Mouse (Mus musculus) mesoderm, embryonic 11.5 days (tissue): ENCODE results near the gene Parp3.
"Not testable (repeated sequence)": the region's sequence is repeated elsewhere in the genome, so short reads cannot be mapped to it uniquely, and the experiment has no call there.

Experiments
- DNase-seq: peaks from one replicate; pipeline ENCODE4 v3.0.0-alpha.2; 2012; ENCODE audit warnings: low read depth, low spot score

Gene Parp3

DNA sequence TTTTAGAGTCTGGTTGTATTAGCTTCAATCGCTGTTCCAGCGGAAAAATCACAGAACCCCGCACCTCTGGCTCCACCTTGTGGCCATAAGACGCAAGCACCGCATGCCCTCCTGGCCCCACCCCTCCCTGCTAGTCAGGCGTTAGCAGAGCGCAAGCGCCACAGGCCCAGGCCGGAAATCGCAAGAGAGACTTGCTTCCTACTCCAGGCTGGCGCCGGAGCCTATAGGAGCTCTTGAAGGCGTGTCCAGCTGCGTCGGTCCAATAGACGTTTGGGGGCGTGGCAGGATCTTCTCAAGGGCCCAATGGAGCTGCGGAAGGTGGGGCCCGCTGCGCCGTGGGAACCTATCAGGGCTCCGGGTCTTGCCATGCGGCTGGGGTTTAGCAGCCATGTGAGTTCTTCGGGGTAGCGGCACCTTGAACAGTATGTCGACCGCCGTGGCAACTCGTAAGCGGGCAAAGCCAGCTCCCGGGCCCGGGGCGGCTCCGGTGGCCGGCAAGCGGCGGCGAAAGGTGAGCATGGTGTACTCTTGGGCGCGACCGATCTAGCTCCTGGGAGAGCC is at the start of gene Parp3:
Gene Parp3, minus strand, starts transcription at position 26 of the 561 bp plus-strand sequence.
- peak; percentile 100 for DNase-seq

DNA sequence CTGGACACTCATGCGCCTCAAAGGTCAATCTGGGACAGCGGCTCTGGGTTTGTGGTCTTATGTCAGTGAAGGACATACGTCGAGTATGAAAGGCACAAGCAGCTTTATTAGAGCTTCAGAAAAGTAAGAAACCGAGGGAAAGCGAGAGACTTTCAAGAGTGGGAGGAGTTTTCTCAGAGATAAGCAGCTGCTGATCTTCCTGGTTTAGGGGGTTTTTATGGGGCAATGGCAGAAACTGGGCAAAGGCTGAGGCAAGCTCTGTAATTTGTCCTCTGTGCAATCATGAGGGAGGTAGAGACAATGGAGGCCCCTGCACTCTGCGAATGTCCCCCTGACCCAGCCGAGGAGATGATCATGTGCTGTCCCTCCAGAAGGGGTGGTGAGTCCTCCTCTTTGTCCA is 43.2 kb upstream of the Parp3 start:
- no peak for DNase-seq

GRCm38 (mm10) chr9:106519433-106519832 is 42.7 kb upstream of the Parp3 start:
- DNase-seq: no peak

DNA sequence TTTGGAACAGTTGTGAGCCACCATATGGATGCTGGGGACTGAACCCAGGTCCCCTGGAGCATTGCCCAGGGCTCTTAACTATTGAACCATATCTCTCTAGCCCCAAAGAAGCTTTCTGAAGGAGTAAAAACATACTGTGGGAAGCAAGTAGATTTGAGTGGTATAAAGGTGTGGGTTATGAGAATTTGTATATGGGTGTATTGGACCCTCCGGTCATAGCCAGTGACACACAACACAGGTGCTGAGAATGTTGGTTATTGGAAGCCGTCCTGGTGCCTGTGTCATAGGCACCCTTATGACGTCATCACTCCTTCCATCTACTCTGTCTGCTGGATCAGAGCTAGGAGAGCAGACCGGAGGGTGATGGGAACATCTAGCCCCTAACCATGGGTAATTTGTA is 37.5 kb upstream of the Parp3 start, which contains the start of gene Iqcf5:
Gene Iqcf5, plus strand, starts transcription at position 301 of the 400 bp plus-strand sequence.
- no peak for DNase-seq

DNA sequence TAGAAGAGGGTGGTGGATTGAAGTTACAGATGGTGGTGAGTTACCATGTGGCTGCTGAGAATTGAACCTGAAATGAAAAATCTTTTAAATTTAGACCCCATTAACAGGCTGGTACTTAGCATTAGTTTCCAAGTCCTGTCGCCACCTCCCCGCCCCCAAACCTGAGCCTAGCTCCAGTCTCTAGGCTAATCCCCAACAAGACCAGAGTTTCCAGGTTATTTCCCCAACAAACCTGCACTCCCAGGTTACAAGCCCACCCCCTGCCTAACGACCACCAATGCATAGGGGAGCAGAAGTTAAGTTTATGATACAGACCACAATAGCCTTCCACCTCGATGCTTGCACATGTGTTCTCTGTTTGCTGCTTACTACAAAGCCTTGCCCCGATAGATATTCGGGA is 36.8 kb upstream of the Parp3 start:
- DNase-seq: no peak

DNA sequence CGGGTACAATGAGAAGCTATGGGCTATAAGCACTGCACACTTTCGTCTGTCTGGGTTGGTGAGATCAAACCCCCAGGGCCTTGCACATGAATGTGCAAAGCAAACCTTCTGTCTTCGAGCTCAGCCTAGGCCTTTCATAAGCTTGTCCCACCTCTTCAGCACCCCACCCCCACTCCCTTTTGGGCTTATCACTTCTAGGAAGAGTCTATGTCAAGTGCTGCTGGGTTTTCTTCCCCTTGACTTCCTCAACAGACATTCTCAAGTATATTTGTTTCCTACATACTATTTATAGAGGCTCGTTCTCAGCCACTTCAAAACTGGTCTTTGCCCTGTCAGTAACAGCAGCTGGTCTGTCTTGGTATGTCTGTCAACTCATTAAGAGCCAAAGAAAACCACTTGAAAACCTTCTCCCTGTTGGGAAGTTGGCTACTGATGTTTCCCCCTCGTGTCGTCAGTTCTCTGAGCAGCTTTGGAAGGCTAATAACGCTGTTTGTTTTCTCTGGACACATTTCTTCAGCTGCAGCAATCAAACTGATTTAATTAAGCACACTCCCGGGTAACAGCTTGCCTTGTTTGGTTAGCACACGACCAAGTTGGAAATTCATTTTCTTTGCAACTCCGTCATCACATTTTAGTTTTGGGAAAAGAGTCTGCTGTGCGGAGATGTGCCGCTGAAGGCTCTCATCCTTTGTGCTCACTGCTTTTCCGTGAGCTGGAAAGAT is 36.1 kb upstream of the Parp3 start:
- DNase-seq: no peak

DNA sequence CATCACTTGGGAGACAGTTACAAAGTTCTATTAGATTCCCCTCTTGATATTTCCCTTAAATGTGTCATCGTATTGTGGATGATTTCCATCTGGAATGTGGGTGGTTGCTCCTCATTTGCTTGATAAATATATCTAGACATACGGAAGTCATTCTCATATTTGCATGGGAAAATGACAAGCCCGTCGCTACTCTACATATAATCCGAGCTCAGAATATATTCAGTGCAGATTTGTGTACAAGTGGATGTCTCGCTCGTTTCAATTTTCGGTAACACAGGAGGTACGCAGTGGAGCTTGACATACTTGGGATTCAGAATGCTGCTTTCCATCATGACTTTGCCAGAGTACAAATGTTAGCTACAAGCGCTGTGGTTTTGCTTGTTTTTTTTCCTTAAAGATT is 32.6 kb upstream of the Parp3 start:
- DNase-seq: no peak

- DNase-seq: no peak
These were observed 27.5 kb upstream of the Parp3 start for GRCm38 (mm10) chr9:106504246-106504645.

DNA sequence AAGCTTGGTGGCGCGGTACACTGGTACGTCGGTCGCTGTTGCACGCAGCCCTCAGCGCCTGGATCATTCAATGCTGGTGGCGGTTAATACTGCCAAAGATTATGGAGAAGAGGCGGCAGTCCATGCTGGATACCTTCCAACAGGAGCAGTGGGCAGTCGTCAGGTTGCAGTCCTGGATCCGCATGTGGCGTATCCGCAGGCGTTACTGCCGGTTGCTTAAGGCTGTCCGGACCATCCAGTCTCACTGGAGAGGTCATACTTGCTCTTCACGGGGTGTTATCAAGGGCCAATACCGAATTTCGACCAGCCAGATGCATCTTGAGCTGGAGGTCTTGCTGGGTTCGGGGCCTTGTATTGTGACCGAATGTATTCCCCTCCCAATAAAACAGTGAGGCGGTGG is 25.1 kb upstream of the Parp3 start:
- no peak for DNase-seq

DNA sequence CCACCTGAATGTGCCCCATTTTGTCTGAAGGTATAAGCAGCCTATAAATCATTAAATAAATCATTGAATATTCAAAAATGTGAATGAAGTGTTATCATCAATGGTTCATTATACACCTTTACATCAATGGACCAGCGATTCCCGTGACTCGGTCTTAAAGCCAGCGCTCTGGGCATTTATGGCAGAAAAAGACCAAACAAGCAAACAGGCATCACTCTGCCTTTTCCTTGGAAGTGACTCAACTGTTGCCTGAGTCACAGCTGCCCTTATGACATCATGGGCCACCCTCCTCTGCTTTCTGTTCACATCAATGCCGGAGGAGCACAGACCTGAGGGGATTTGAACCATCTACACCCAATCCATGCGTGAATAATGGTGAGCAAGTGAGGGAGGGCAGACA is 22.9 kb upstream of the Parp3 start, which contains the start of gene Iqcf1:
Gene Iqcf1, plus strand, starts transcription at position 301 of the 400 bp plus-strand sequence.
- DNase-seq: no peak

- DNase-seq: not testable (repeated sequence)
These were observed 10.9 kb upstream of the Parp3 start for GRCm38 (mm10) chr9:106487602-106488001.

DNA sequence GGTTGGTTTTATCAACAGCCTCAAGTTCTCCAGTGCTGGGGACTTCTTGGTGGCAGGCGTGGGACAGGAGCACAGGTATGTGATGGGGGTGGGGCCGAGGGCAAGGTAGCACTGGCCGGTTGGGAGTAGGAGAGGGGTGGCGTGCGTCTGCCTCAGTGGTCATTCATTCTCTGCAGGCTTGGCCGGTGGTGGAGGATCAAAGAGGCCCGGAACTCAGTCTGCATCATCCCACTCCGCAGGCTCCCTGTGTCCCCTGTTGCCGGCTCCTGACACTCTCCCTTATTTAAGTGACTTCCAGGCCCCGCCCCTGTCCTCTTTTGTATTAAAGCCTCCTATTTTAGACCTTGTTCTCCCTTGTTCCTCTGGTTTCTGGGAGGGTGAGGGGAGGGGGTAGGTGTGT is 8.3 kb upstream of the Parp3 start:
- DNase-seq: no peak

GRCm38 (mm10) chr9:106483606-106484005 is 6.9 kb upstream of the Parp3 start:
- no peak for DNase-seq

DNA sequence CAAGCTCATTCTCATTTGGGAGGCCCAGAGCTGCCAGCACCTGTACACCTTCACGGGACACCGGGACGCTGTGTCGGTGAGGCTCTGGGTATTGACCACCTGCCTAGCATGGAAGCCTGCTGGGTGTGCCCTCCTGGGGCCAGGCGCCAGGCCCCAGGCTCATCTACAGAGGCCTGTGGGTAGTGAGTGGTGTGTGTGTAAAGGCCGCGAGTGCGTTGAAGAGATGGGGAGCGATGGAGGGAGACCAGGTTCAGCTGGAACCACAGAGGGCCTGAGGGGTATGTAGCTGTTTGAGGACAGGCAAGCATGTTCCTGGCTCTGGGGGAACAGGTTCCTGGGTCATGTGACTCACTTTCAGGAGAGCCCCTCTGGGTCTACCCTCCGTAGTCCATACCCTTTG is 6.4 kb upstream of the Parp3 start:
- no peak for DNase-seq

- no peak for DNase-seq
These were observed 5.9 kb upstream of the Parp3 start for GRCm38 (mm10) chr9:106482578-106483115.

- no peak for DNase-seq
These were observed 4.9 kb upstream of the Parp3 start for GRCm38 (mm10) chr9:106481676-106482075.

DNA sequence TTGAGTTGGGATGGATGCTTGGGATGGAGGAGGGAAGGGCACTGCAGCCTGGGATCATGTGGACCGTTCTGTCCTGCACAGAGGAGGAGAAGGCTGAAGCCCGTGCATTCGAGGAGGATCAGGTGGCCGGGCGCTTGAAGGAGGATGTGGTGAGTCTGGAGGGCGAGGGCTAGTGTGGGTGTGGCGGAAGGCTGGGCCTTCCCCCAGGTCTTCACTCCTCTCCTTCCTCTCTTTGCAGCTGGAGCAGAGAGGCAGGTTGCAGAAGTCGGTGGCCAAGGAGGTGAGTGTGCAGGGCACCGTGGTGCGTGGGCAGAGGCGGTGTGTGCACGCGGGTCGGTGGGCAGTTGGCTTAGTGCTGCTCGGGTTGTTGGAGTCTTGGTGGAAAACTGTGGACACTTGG is 4.3 kb upstream of the Parp3 start:
- DNase-seq: no peak

DNA sequence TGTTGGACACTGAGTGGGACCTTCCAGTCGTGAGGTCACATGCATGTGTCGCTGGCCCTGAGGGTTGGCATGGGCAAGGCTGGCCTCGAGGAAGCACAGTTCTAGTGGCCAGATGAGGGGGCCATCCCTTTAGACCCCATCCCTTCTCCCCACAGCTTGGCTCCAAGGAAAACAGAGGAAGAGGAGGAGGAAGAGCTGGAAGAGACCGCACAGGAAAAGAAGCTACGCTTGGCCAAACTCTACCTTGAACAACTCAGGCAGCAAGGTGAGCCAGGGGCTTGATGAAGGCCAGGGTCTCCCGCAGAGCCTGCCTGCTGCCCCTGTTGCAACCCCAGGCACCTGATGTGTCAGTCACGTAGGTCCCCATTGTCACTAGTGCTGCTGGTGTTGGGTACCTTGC is 3.8 kb upstream of the Parp3 start:
- no peak for DNase-seq

DNA sequence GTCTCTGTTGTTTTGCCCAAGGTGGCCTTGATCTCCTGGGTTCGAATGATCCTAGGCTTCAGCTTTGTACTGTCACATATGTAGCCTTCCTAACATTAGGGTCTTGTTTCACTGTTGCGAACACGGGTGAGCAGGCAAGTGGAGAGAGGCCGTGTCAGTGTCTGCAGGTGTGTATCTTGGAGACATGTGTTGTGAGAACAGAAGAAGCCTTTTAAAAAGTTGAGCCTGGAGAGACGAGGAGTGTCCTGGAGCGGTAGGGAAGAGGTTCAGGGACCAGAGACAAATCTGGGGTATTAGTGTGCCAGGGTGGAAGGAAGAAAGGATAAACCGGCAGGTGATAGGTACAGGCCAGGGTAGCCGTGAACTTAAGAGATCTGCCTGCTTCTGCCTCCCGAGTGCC is 1.4 kb upstream of the Parp3 start:
- no peak for DNase-seq

GRCm38 (mm10) chr9:106477649-106478048 is 900 bp upstream of the Parp3 start:
- no peak for DNase-seq

DNA sequence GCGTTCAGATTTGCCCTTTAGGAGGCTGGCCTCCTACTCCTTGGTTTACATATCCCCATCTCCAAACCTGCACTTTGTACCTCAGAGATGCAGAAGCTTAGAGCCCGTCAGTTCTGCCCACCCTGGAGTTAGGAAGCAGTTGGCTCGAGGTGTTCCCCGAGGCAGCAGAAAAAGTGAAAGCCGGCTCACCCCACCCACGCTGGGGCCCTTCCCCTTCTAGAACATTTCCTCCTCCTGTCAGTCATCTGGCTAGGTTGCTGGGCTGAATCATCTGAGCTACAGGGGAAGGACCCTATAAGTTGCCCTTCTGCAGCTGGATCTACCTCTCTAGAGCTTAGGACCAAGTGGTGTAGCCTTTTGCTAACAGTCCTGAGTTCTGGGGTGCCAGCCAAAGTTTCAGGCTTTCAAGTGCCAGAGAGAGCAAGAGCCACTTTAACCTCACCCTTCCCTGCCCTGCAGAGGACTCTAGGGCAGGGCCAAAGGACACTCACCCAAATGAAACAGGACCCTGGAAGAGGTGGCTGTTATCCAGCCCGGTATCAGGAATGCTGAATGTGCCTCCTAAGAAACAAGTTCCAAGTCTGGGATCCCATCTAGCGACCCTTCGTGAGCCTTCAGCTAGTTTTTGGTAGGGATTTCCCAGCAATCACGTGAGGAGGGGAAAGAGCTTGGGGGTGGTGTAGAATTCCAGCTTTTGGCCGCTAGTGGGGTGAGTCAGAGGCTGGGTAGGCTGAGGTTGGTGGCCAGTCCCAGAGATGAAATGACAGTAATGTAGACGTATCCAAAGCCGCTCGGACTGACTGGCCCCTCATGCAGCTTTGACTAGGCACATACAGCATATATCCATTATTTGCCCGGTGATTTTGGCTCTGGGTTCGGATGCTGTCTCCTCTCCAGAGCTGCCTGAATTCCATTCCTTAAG is 486 bp downstream of the Parp3 start:
- no peak for DNase-seq

DNA sequence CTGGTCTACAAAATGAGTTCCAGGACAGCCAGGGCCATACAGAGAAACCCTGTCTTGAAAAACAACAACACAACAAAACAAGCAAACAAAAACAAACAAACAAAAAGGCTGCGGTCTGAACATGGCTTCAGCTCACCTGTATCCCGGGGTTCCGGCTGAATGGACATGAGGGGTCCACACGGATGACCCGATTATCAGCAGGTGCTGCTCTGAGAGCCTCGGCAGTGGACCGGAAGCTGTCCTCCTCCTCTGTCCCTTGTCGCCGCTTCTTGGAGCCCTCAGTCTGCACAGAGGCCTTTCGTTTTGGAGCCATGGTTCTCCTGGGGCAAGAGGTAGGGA is 1.1 kb downstream of the Parp3 start, which contains the start of gene Rrp9:
Gene Rrp9, plus strand, starts transcription at position 301 of the 339 bp plus-strand sequence.
- DNase-seq: no peak
